Mouse (Mus musculus): Measurements from ENCODE around the gene Grn. TPM values are rescaled to one million over a fixed set of nuclear protein-coding genes. Genes with fewer than 3 reads are reported as not detected.

Gene Grn
- polyA plus RNA-seq, 1 experiment from 2014 or later: 110 TPM

- Histone ChIP-seq H3K9me3 (replicated peaks; ENCODE audit: control insufficient read depth, low read length) (no peaks in the 10 kb centered on the region), H3K27ac (ENCODE audit: low read depth, low read length) (no peak overlapping the region), H3K27me3 (ENCODE audit: control insufficient read depth, insufficient read depth, low read length) (no peaks in the 10 kb centered on the region), H3K4me1 (ENCODE audit: control insufficient read depth, insufficient read depth, low read length) (no peaks in the 10 kb centered on the region), H3K4me2 (no peak overlapping the region), H3K36me3 (ENCODE audit: control insufficient read depth, insufficient read depth, low read length) (no peaks in the 10 kb centered on the region), H3K4me3 (ENCODE audit: low read depth, low read length) (no peak overlapping the region), H3K9ac (ENCODE audit: low read depth, low read length) (no peak overlapping the region)
- ATAC-seq (replicated peaks; ENCODE audit: insufficient number of reproducible peaks, low FRiP score, low TSS enrichment): no peak
- 71% methylated on average over 8 of the region's 8 CpGs for WGBS (ENCODE audit: insufficient replicate concordance)
Measured at GRCm38 (mm10) chr11:102413059-102413458, 17.1 kb upstream of the Grn start.

GRCm38 (mm10) chr11:102415034-102415802 lies 14.9 kb upstream of the Grn start:
- Histone ChIP-seq H3K36me3 (ENCODE audit: control insufficient read depth, insufficient read depth, low read length) (no peaks in the 10 kb centered on the region), H3K4me3 (ENCODE audit: low read depth, low read length) (no peak overlapping the region), H3K9ac (ENCODE audit: low read depth, low read length) (no peak overlapping the region), H3K9me3 (replicated peaks; ENCODE audit: control insufficient read depth, low read length) (no peaks in the 10 kb centered on the region), H3K4me2 (no peak overlapping the region), H3K27ac (ENCODE audit: low read depth, low read length) (no peak overlapping the region), H3K27me3 (ENCODE audit: control insufficient read depth, insufficient read depth, low read length) (no peaks in the 10 kb centered on the region), H3K4me1 (ENCODE audit: control insufficient read depth, insufficient read depth, low read length) (no peaks in the 10 kb centered on the region)
- 67% methylated on average over 10 of the region's 10 CpGs for WGBS (ENCODE audit: insufficient replicate concordance)
- ATAC-seq (replicated peaks; ENCODE audit: insufficient number of reproducible peaks, low FRiP score, low TSS enrichment): no peak

GRCm38 (mm10) chr11:102417160-102417559 lies 13.0 kb upstream of the Grn start:
- no peak overlapping the region for H3K9ac ChIP-seq (ENCODE audit: low read depth, low read length)
- no peaks in the 10 kb centered on the region for H3K4me1 ChIP-seq (ENCODE audit: control insufficient read depth, insufficient read depth, low read length)
- H3K4me2 ChIP-seq: no peak overlapping the region
- no peaks in the 10 kb centered on the region for H3K36me3 ChIP-seq (ENCODE audit: control insufficient read depth, insufficient read depth, low read length)
- H3K9me3 ChIP-seq (replicated peaks; ENCODE audit: control insufficient read depth, low read length): no peaks in the 10 kb centered on the region
- 70% methylated on average over 1 of the region's 1 CpGs for WGBS (ENCODE audit: insufficient replicate concordance)
- H3K4me3 ChIP-seq (ENCODE audit: low read depth, low read length): no peak overlapping the region
- H3K27me3 ChIP-seq (ENCODE audit: control insufficient read depth, insufficient read depth, low read length): no peaks in the 10 kb centered on the region
- no peak for ATAC-seq (replicated peaks; ENCODE audit: insufficient number of reproducible peaks, low FRiP score, low TSS enrichment)
- no peak overlapping the region for H3K27ac ChIP-seq (ENCODE audit: low read depth, low read length)

- ATAC-seq (replicated peaks; ENCODE audit: insufficient number of reproducible peaks, low FRiP score, low TSS enrichment): no peak
- no peaks in the 10 kb centered on the region for H3K4me1 ChIP-seq (ENCODE audit: control insufficient read depth, insufficient read depth, low read length)
- H3K27ac ChIP-seq (ENCODE audit: low read depth, low read length): no peak overlapping the region
- H3K9ac ChIP-seq (ENCODE audit: low read depth, low read length): no peak overlapping the region
- H3K36me3 ChIP-seq (ENCODE audit: control insufficient read depth, insufficient read depth, low read length): no peaks in the 10 kb centered on the region
- H3K27me3 ChIP-seq (ENCODE audit: control insufficient read depth, insufficient read depth, low read length): no peaks in the 10 kb centered on the region
- no peak overlapping the region for H3K4me3 ChIP-seq (ENCODE audit: low read depth, low read length)
- no peaks in the 10 kb centered on the region for H3K9me3 ChIP-seq (replicated peaks; ENCODE audit: control insufficient read depth, low read length)
- H3K4me2 ChIP-seq: no peak overlapping the region
Measured at GRCm38 (mm10) chr11:102418887-102419286, 11.2 kb upstream of the Grn start.

- no peak overlapping the region for H3K4me2 ChIP-seq
- no peak for ATAC-seq (replicated peaks; ENCODE audit: insufficient number of reproducible peaks, low FRiP score, low TSS enrichment)
- H3K36me3 ChIP-seq (ENCODE audit: control insufficient read depth, insufficient read depth, low read length): no peaks in the 10 kb centered on the region
- WGBS (ENCODE audit: insufficient replicate concordance): 61% methylated on average over 8 of the region's 8 CpGs
- no peaks in the 10 kb centered on the region for H3K9me3 ChIP-seq (replicated peaks; ENCODE audit: control insufficient read depth, low read length)
- no peak overlapping the region for H3K27ac ChIP-seq (ENCODE audit: low read depth, low read length)
- H3K4me3 ChIP-seq (ENCODE audit: low read depth, low read length): no peak overlapping the region
- no peaks in the 10 kb centered on the region for H3K27me3 ChIP-seq (ENCODE audit: control insufficient read depth, insufficient read depth, low read length)
- H3K4me1 ChIP-seq (ENCODE audit: control insufficient read depth, insufficient read depth, low read length): no peaks in the 10 kb centered on the region
- no peak overlapping the region for H3K9ac ChIP-seq (ENCODE audit: low read depth, low read length)
Measured at GRCm38 (mm10) chr11:102421559-102421958, 8.6 kb upstream of the Grn start.

GRCm38 (mm10) chr11:102424666-102425065 lies 5.4 kb upstream of the Grn start:
- Histone ChIP-seq H3K9me3 (replicated peaks; ENCODE audit: control insufficient read depth, low read length) (no peaks in the 10 kb centered on the region), H3K27ac (ENCODE audit: low read depth, low read length) (no peak overlapping the region), H3K4me3 (ENCODE audit: low read depth, low read length) (no peak overlapping the region), H3K36me3 (ENCODE audit: control insufficient read depth, insufficient read depth, low read length) (no peaks in the 10 kb centered on the region), H3K4me2 (no peak overlapping the region), H3K27me3 (ENCODE audit: control insufficient read depth, insufficient read depth, low read length) (no peaks in the 10 kb centered on the region), H3K4me1 (ENCODE audit: control insufficient read depth, insufficient read depth, low read length) (peaks cover 7% of the 10 kb centered on the region), H3K9ac (ENCODE audit: low read depth, low read length) (no peak overlapping the region)
- no peak for ATAC-seq (replicated peaks; ENCODE audit: insufficient number of reproducible peaks, low FRiP score, low TSS enrichment)
- WGBS (ENCODE audit: insufficient replicate concordance): 76% methylated on average over 6 of the region's 6 CpGs

GRCm38 (mm10) chr11:102425555-102426316 lies 4.4 kb upstream of the Grn start:
- H3K4me3 ChIP-seq (ENCODE audit: low read depth, low read length): no peak overlapping the region
- H3K27me3 ChIP-seq (ENCODE audit: control insufficient read depth, insufficient read depth, low read length): no peaks in the 10 kb centered on the region
- no peaks in the 10 kb centered on the region for H3K36me3 ChIP-seq (ENCODE audit: control insufficient read depth, insufficient read depth, low read length)
- no peaks in the 10 kb centered on the region for H3K9me3 ChIP-seq (replicated peaks; ENCODE audit: control insufficient read depth, low read length)
- no peak overlapping the region for H3K9ac ChIP-seq (ENCODE audit: low read depth, low read length)
- H3K4me2 ChIP-seq: no peak overlapping the region
- ATAC-seq (replicated peaks; ENCODE audit: insufficient number of reproducible peaks, low FRiP score, low TSS enrichment): no peak
- WGBS (ENCODE audit: insufficient replicate concordance): 77% methylated on average over 8 of the region's 8 CpGs
- H3K4me1 ChIP-seq (ENCODE audit: control insufficient read depth, insufficient read depth, low read length): peaks cover 9% of the 10 kb centered on the region
- H3K27ac ChIP-seq (ENCODE audit: low read depth, low read length): no peak overlapping the region

GRCm38 (mm10) chr11:102428981-102429540 lies 1.1 kb upstream of the Grn start:
- Histone ChIP-seq H3K4me3 (ENCODE audit: low read depth, low read length) (peak overlapping the region; percentile 64; the same call in 1 of the 2 replicates), H3K4me1 (ENCODE audit: control insufficient read depth, insufficient read depth, low read length) (peaks cover 20% of the 10 kb centered on the region), H3K9ac (ENCODE audit: low read depth, low read length) (0 out of 2 replicates have a peak overlapping the region, but pooled peaks have one; percentile 39), H3K36me3 (ENCODE audit: control insufficient read depth, insufficient read depth, low read length) (no peaks in the 10 kb centered on the region), H3K27ac (ENCODE audit: low read depth, low read length) (no peak overlapping the region), H3K27me3 (ENCODE audit: control insufficient read depth, insufficient read depth, low read length) (no peaks in the 10 kb centered on the region), H3K9me3 (replicated peaks; ENCODE audit: control insufficient read depth, low read length) (no peaks in the 10 kb centered on the region), H3K4me2 (peak overlapping the region; percentile 64)
- ATAC-seq (replicated peaks; ENCODE audit: insufficient number of reproducible peaks, low FRiP score, low TSS enrichment): no peak
- 66% methylated on average over 8 of the region's 8 CpGs for WGBS (ENCODE audit: insufficient replicate concordance)

All from heart, embryonic 11.5 days (tissue).